Mouse (Mus musculus): ENCODE data around the gene Col15a1.

The Col15a1 gene

GRCm38 (mm10) chr4:47228945-47229344, 21.0 kb downstream of the Col15a1 start:
- no peak for DNase-seq (ENCODE audit: low spot score in 2 of 2)

- DNase-seq (ENCODE audit: low spot score in 2 of 2), result no peak
Observed at GRCm38 (mm10) chr4:47230498-47230897, 22.5 kb downstream of the Col15a1 start.

- DNase-seq (ENCODE audit: low spot score in 2 of 2), result no peak
Observed at GRCm38 (mm10) chr4:47231322-47231721, 23.4 kb downstream of the Col15a1 start.

- peak; percentile 75 to 77 for DNase-seq (ENCODE audit: low spot score in 2 of 2)
Observed at GRCm38 (mm10) chr4:47233192-47233835, 25.4 kb downstream of the Col15a1 start.

- peak; percentile 87 to 92 for DNase-seq (ENCODE audit: low spot score in 2 of 2)
Observed at GRCm38 (mm10) chr4:47234667-47235267, 26.8 kb downstream of the Col15a1 start.

- no peak for DNase-seq (ENCODE audit: low spot score in 2 of 2)
Observed at GRCm38 (mm10) chr4:47235312-47235711, 27.4 kb downstream of the Col15a1 start.

GRCm38 (mm10) chr4:47236104-47236503, 28.1 kb downstream of the Col15a1 start:
- DNase-seq (ENCODE audit: low spot score in 2 of 2), result no peak

- DNase-seq (ENCODE audit: low spot score in 2 of 2), result peak; percentile 84 to 87
Observed at GRCm38 (mm10) chr4:47237220-47237619, 29.3 kb downstream of the Col15a1 start.

GRCm38 (mm10) chr4:47239114-47239513, 31.2 kb downstream of the Col15a1 start:
- DNase-seq (ENCODE audit: low spot score in 2 of 2), result peak in 1 of 2 experiments; percentile 28

GRCm38 (mm10) chr4:47240901-47241300, 32.9 kb downstream of the Col15a1 start:
- DNase-seq (ENCODE audit: low spot score in 2 of 2), result no peak

GRCm38 (mm10) chr4:47242127-47242526, 34.2 kb downstream of the Col15a1 start:
- DNase-seq (ENCODE audit: low spot score in 2 of 2), result no peak

- no peak for DNase-seq (ENCODE audit: low spot score in 2 of 2)
Observed at GRCm38 (mm10) chr4:47244651-47245050, 36.7 kb downstream of the Col15a1 start.

GRCm38 (mm10) chr4:47245621-47246020, 37.7 kb downstream of the Col15a1 start:
- DNase-seq (ENCODE audit: low spot score in 2 of 2), result no peak

GRCm38 (mm10) chr4:47246811-47247210, 38.9 kb downstream of the Col15a1 start:
- no peak for DNase-seq (ENCODE audit: low spot score in 2 of 2)

- DNase-seq (ENCODE audit: low spot score in 2 of 2), result no peak
Observed at GRCm38 (mm10) chr4:47247574-47247973, 39.6 kb downstream of the Col15a1 start.

GRCm38 (mm10) chr4:47249193-47249592, 41.2 kb downstream of the Col15a1 start:
- no peak for DNase-seq (ENCODE audit: low spot score in 2 of 2)

- DNase-seq (ENCODE audit: low spot score in 2 of 2), result peak; percentile 47 to 63
Observed at GRCm38 (mm10) chr4:47251069-47251468, 43.1 kb downstream of the Col15a1 start.

- peak; percentile 75 to 78 for DNase-seq (ENCODE audit: low spot score in 2 of 2)
Observed at GRCm38 (mm10) chr4:47251693-47252435, 43.9 kb downstream of the Col15a1 start.

- no peak for DNase-seq (ENCODE audit: low spot score in 2 of 2)
Observed at GRCm38 (mm10) chr4:47252627-47253026, 44.7 kb downstream of the Col15a1 start.

- peak; percentile 60 to 74 for DNase-seq (ENCODE audit: low spot score in 2 of 2)
Observed at GRCm38 (mm10) chr4:47255641-47256040, 47.7 kb downstream of the Col15a1 start.

- DNase-seq (ENCODE audit: low spot score in 2 of 2), result no peak
Observed at GRCm38 (mm10) chr4:47258201-47258600, 50.2 kb downstream of the Col15a1 start.

GRCm38 (mm10) chr4:47261049-47261448, 53.1 kb downstream of the Col15a1 start:
- no peak for DNase-seq (ENCODE audit: low spot score in 2 of 2)

- no peak for DNase-seq (ENCODE audit: low spot score in 2 of 2)
Observed at GRCm38 (mm10) chr4:47261919-47262318, 54.0 kb downstream of the Col15a1 start.
